Mouse (Mus musculus) myocyte (in vitro differentiated cells): ENCODE measurements at regions not wholly inside any gene's neighbourhood (a gene's known extent, or its start where the extent isn't known, plus 50 kb on each side); places are given as distances from the start of the nearest gene placed in this dataset.

ENCODE experiments used
- POLR2A ChIP-seq: IDR thresholded peaks from one replicate; pipeline ENCODE4 v1.6.1; 2011; ENCODE audit warnings: low read depth, mild to moderate bottlenecking, control low read depth, moderate library complexity; ENCODE audit not compliant: insufficient read length
- USF1 ChIP-seq: IDR thresholded peaks from one replicate; pipeline ENCODE4 v1.6.1; 2011; ENCODE audit warnings: low read depth, mild to moderate bottlenecking, control low read depth, moderate library complexity

- TF ChIP-seq USF1, result no peak
- no peak for TF ChIP-seq POLR2A
These were observed 256.7 kb upstream of the Ccdc54 start for GRCm38 (mm10) chr16:50847693-50848092.
